ENCODE assay signal across 8 mouse cellular contexts in genomic region chr15:89149271-89150040, GRCm38 (mm10). TPM values are rescaled to one million over a fixed set of nuclear protein-coding genes. Genes with fewer than 3 reads are reported as not detected.
DNase-seq lines count a peak whose midpoint lies in the region; ATAC-seq and TF ChIP-seq lines count a peak whose summit lies in the region.

Gene Mapk11, minus strand, starts transcription at chr15:89149628.

- H3K9me3 ChIP-seq in hindbrain, embryonic 13.5 days = no peaks in the 10 kb centered on the region
- peaks cover 14% of the 10 kb centered on the region for H3K9me3 ChIP-seq in megakaryocyte, embryonic 14.5 days
- no peaks in the 10 kb centered on the region for H3K9me3 ChIP-seq in stomach, postnatal 0 days (ENCODE audit: control insufficient read depth, low read length)

- intact Hi-C loops in left cerebral cortex, postnatal 25 days (cut with DNase I) = no loop called here

- no peak for TF ChIP-seq CTCF in embryonic fibroblast, embryonic 13.5 days (IDR thresholded peaks at IDR 0.05; ENCODE audit: borderline replicate concordance, insufficient read depth, low read length)
- no peak for TF ChIP-seq CTCF in stomach, postnatal 0 days (IDR thresholded peaks at IDR 0.05; ENCODE audit: low read depth)

- H3K4me1 ChIP-seq in embryonic fibroblast, embryonic 13.5 days (ENCODE audit: control insufficient read depth, insufficient read depth, low read length) = no peaks in the 10 kb centered on the region; the same call in 1 of the 2 replicates
- peaks cover 56% of the 10 kb centered on the region for H3K4me1 ChIP-seq in hindbrain, embryonic 13.5 days (replicated peaks)
- H3K4me1 ChIP-seq in megakaryocyte, embryonic 14.5 days = peaks cover 51% of the 10 kb centered on the region
- peaks cover 5% of the 10 kb centered on the region for H3K4me1 ChIP-seq in stomach, postnatal 0 days (replicated peaks; ENCODE audit: control insufficient read depth, insufficient read depth)

- no peak within 1 kb of the TSS for H3K27ac ChIP-seq in embryonic fibroblast, embryonic 13.5 days (ENCODE audit: insufficient read depth, low read length)
- H3K27ac ChIP-seq in hindbrain, embryonic 13.5 days = peak within 1 kb of the TSS; percentile 94
- no peak within 1 kb of the TSS for H3K27ac ChIP-seq in stomach, postnatal 0 days (replicated peaks)

- TF ChIP-seq POLR2A in embryonic fibroblast, embryonic 13.5 days (IDR thresholded peaks at IDR 0.05; ENCODE audit: low read depth, low read length) = 0 out of 2 replicates have a peak, but pooled peaks have one; percentile 32

- no peak for TF ChIP-seq EP300 in stomach, postnatal 0 days (optimal IDR thresholded peaks at IDR 0.05)

- H3K9ac ChIP-seq in hindbrain, embryonic 13.5 days = peak within 1 kb of the TSS; percentile 93
- H3K9ac ChIP-seq in stomach, postnatal 0 days (ENCODE audit: low read length) = peak within 1 kb of the TSS; percentile 55; the same call in 1 of the 2 replicates

- DNase-seq in B cell, adult 2 months = peak; percentile 63 to 71
- DNase-seq in ES-CJ7 (ENCODE audit: low read depth, low spot score) = peak; percentile 53
- peak in 1 of 2 experiments; percentile 53 for DNase-seq in left cerebral cortex, postnatal 25 days (ENCODE audit: low spot score in 2 of 2)
- DNase-seq in stomach, postnatal 0 days (ENCODE audit: low spot score) = peak; percentile 42
- DNase-seq in ovary, adult 18-20 months (ENCODE audit: low spot score) = no peak

- peak; percentile 71 for ATAC-seq in hindbrain, embryonic 13.5 days (ENCODE audit: low FRiP score)
- peak; percentile 19; the same call in 1 of the 2 replicates for ATAC-seq in stomach, postnatal 0 days (ENCODE audit: low FRiP score, low TSS enrichment)

- under 1% methylated on average over 42 of the region's 61 CpGs for WGBS in hindbrain, embryonic 13.5 days
- 2% methylated on average over 57 of the region's 61 CpGs for WGBS in stomach, postnatal 0 days

- peaks cover 28% of the 10 kb centered on the region for H3K36me3 ChIP-seq in hindbrain, embryonic 13.5 days
- no peaks in the 10 kb centered on the region for H3K36me3 ChIP-seq in megakaryocyte, embryonic 14.5 days (replicated peaks; ENCODE audit: low read length)
- H3K36me3 ChIP-seq in stomach, postnatal 0 days (ENCODE audit: control insufficient read depth, insufficient read depth, low read length) = no peaks in the 10 kb centered on the region

- H3K4me2 ChIP-seq in hindbrain, embryonic 13.5 days = peak within 1 kb of the TSS; percentile 75
- peak within 1 kb of the TSS; percentile 96 for H3K4me2 ChIP-seq in stomach, postnatal 0 days (replicated peaks; ENCODE audit: low read depth)

- H3K27me3 ChIP-seq in hindbrain, embryonic 13.5 days = peaks cover 3% of the 10 kb centered on the region; the same call in 1 of the 2 replicates
- H3K27me3 ChIP-seq in megakaryocyte, embryonic 14.5 days (replicated peaks) = peaks cover 88% of the 10 kb centered on the region
- H3K27me3 ChIP-seq in stomach, postnatal 0 days (ENCODE audit: control insufficient read depth, insufficient read depth, low read length) = no peaks in the 10 kb centered on the region; the same call in 1 of the 2 replicates

- peak within 1 kb of the TSS; percentile 67 for H3K4me3 ChIP-seq in embryonic fibroblast, embryonic 13.5 days (ENCODE audit: insufficient read depth, low read length)
- H3K4me3 ChIP-seq in hindbrain, embryonic 13.5 days = peak within 1 kb of the TSS; percentile 75
- H3K4me3 ChIP-seq in megakaryocyte, embryonic 14.5 days (replicated peaks) = peak within 1 kb of the TSS; percentile 92
- peak within 1 kb of the TSS; percentile 62 for H3K4me3 ChIP-seq in stomach, postnatal 0 days (ENCODE audit: low read depth, low read length)

RNA-seq across cellular contexts. Expression of gene Mapk11, which starts in this region (rescaled TPM):
- 7.3 and 10.8 TPM in 2 replicates for polyA plus RNA-seq in embryonic fibroblast, embryonic 13.5 days (2011; ENCODE audit: insufficient read length, low read depth, missing spikeins)
- polyA plus RNA-seq in hindbrain, embryonic 13.5 days (2015; fragmentation: Nextera tagmentation; extraction: Ambion mirVana) = 36.1 and 36.5 TPM in 2 replicates
- total RNA-seq in left cerebral cortex, postnatal 25 days (2021) = 10 to 100 TPM; 47.1 to 51.1 TPM
- polyA plus RNA-seq in megakaryocyte, embryonic 14.5 days (2012; ENCODE audit: insufficient read depth, low replicate concordance) = 0.29 TPM in 1 of 2 replicates, not detected in the other
- 1.8 and 2.1 TPM in 2 replicates for polyA plus RNA-seq in stomach, postnatal 0 days (2015; fragmentation: Nextera tagmentation; extraction: Ambion mirVana)
